Mouse (Mus musculus) gastrocnemius, adult 8-10 months (tissue): Measurements from ENCODE around the gene Uhrf1. TPM values are rescaled to one million over a fixed set of nuclear protein-coding genes. Genes with fewer than 3 reads are reported as not detected.

Source experiments
- DNase-seq, 2 experiments: peaks; one replicate each; pipeline ENCODE4 v3.0.0; 2022; ENCODE audit warnings: low spot score in 2 of 2
- total RNA-seq, 4 experiments: library from RNA; stranded (reverse); gene quantifications; 2 replicates each; pipeline ENCODE4 v1.2.4; 2022

The Uhrf1 gene
- total RNA-seq, 4 experiments from 2014 or later, result 0.18 to 0.67 (median 0.44) TPM

DNA sequence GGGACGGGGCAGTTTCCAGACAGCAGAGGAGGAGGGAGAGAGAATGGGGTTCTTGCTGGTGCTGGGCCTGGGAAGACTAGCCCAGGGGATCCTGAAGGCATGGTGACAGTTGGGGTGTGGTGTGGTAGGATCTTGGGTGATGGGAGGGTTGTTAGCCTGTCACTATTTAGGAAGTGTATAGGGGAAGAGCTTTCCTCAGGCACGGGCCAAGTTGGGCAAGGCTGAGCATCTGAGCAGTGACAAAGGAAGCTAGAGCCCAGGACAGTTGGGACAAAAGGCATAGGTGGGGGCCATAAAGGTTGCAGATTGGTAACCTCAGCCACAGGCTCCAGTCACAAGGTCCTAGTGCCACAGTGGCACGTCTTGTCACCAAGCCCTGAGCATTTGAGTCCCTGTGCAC, 40.3 kb downstream of the Uhrf1 start:
- DNase-seq, result no peak

DNA sequence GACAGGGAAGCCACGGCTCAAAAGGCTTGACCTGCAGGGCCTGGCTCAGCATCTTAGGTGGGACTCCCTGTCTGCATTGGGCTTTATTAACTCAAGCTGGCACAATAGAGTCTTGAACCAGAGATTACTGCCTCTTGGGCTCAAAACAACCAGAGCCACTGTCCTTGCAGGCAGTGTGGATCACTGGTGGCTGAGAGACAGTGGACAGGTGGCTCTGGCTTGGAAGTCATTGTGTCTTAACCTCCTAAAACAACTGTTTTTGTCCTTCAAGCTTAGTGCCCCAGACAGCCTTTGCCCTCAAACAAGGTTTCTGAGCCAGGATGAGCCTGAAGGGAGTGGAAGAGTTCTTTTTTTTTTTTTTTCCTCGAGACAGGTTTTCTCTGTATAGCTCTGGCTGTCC, 42.2 kb downstream of the Uhrf1 start:
- DNase-seq, result no peak

DNA sequence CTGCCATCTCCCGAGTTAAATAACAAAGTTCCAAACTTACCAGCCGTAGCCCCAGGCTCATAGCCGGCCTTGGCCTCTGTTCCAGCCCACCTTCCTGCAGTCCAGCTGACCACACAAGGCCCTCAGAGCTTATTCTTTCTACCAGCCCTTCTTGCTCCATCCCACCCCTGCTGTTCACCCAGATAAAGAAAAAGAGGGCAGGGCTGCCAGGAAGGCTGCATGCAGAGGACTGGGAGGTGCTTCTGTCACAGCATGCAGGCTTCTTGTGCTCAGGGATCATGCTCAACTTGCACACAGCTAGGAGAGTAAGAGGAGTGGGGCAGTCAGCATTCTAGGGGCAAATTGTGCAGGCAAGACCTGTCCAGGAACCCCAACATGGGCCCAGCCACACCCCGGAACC, 45.0 kb downstream of the Uhrf1 start:
- no peak for DNase-seq

DNA sequence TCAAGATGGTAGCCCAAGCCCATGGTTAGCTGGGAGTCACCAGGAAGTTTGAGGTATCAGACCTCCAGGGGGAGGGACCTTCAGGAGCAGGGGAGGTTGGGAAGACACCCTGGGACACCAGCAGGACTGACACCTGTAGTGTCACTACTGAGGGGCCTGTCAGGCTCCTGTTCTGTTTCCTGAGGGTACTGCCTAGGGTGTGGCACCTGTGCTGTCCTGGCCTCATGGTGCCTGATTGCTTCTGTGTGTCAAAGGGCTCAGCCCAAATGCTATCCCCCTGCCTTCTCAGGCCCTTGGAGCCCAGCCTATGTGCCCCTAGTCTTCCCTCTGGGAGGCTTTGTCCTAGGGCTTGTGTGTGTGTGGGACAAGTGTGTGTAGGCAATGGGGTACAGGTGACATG, 45.5 kb downstream of the Uhrf1 start:
- no peak for DNase-seq

DNA sequence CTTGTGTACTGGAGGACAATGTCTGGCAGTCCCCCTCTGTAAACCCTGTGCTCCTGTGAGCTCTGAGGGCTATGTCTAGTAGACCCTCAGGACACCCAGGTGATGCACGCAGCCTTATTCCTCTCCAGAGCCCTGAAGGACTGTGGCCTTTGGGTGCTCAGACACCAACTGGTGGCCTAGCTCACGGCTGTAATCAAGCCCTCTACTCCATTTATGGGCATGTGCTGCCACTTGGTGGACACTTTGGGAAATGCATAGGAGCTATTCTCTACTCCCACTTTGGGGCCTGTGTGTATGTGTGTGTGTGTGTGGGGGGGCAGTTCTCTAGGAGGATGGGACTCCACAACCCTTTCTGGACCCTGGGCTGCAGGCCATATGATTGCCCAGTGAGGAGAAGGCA, 47.6 kb downstream of the Uhrf1 start:
- peak; percentile 64 to 65 for DNase-seq

DNA sequence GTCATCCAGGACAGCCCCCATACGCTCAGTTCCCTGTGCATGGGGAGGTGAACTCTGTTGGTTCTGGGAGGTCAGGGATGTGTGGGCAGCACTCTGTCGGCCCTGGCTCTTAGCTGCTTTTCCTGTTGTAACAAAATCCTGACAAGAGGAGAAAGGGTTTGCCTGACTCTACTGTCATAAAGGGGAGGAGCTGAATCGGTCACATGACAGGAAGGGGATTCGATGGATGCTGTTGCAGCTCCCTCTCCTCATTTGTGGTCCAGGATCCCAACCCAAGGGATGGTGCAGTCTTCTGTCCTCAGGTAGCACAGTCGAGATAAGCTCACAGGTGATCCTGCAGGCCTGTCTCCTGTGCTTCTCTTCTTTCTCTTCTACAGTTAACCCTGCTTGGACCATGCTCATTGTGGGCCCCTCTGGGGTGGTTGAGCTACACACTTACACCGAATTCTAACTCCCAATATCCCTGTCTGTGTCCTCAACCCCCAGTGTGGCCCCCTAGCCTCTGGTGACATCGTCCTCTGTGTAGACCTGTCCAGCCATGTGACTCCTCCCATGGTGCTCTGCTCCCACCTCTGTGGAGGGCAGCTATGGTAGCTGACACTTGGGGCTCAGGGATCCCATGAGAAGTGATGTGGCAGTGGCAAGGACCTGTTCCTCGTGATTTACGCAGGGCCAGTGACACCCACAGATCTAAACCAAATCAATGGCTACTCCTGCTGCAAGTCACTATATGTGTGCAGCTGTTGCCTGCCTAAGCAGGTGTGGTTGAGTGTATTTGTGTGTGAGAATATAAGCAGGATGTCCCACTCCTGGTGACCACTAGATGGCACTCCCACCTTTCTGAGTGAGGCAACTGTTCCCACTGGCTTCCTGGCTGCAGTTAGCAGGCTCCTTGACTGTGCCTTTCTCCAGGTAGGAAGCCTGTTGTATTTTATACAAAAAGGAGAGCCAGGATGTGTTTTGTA, 54.1 kb downstream of the Uhrf1 start:
- peak; percentile 41 to 54 for DNase-seq

DNA sequence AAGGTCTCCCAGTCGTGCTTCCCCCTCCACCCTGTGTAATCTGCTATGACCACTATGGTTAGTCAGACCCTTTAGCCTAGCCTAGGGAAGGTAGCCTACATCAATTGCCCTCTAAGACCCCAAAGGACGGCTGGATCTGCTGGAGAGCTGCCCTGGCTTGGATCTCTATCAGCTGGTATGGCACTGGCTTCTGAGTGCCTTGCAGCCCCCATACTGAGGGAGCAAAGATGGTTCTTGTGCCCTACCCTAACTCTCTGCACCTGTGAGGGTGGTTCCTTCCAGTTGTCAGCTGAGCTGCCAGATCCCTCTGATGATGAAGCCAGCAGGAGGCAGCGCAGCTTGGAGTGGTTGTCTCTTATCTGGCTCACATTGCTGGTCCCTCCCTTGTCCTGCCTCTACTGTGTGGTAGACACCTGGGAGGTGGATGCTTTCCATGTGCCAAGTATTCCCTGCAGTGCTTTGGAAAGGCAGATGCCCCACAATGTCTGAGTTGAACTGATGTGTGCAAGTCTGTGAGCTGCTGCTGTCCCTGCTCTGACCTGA, 56.1 kb downstream of the Uhrf1 start:
- DNase-seq, result no peak

DNA sequence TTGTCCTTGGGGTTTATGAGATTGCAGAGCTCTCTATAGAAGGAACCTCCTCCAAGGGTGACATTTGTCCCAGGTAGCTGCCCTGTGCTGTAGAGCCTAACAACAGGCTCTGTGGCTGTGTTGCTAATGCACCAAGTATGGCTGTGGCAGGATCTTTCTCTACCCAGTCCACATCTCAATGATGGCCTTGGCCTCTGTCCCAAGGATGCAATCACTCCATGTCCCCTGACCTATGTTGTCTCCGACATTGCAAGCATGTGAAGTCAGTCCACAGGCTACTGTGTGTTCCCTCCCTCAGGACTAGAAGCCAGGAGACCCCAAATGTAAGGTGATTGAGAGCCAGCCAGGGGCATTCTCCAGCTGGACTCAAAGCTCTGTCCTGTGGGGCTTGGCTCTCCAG, 56.7 kb downstream of the Uhrf1 start:
- DNase-seq, result no peak

DNA sequence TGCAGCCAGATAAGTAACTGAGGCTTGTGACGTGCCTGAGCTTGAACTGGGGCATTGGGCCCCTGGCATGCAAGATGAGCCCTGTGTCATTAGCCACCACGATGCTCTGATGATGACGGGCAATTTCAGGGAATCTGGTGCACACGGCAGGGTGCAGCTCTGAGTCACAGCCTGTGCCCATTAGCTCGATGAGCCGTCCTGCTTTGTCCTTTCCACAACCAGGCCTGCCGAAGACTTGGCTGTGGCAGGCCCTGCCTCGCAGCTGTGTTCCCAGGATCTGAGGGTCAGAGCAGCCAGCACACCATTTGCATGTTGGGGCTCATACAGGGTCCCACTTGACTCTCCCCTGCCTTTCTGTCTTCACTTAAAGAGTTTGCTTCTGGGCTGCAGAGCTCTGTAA, 57.3 kb downstream of the Uhrf1 start:
- no peak for DNase-seq

DNA sequence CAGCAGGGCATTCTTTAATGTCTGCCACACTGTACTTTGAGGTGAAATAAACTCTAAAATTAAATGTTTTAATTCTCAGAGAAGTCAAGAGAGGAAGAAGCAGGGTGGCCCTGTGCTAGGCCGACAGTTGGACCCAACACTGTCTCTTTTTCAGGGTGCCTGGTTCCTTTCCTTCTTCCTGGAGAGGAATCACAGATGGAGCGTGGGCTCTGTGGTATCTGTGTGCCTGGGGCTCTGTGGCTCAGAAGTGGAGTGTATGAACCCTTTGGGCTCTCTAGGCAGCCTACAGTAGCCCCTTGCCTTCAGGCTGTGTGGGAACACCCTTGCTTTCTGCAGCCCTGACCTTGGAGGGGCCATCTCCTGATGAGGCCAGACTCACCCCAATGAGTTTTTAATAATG, 58.4 kb downstream of the Uhrf1 start:
- DNase-seq, result no peak

DNA sequence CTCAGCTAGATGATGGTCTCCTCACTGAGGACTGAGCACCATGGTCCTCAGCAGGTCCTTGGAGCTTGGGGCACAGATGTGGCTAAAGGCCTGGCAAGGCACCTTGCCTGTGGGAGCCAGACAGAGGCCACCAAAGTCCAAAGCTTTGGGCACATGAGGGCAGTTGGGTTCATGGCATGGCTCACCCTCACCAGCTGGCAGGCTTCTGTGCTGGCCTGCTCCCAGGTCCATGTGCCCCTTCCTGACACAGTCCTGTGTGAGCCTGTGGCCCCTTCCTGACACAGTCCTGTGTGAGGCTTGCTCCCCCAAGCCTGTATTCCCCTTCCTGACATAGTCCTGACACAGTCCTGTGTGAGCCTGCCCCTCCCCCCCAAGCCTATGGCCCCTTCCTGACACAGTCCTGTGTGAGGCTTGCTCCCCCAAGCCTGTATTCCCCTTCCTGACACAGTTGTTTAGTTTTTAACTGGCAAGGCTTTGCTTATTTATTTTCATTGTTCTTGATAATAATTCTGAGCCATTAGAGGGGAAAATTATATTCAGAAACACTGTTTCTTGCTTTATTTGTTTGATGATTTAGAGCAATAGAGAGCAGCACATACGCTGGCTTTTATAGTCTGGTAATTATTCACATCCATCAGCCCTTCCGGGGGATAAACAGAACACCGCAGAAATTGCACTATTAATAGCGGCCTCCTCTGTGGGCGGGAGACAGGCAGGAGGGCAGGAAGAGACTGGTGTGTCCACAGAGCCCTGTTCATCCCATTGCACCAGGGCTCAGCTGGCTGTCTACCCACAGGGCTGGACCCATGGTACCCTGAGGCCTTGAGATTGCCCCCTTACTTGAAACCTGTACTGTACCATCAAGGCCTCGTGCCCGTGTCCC, 62.9 kb downstream of the Uhrf1 start:
- no peak for DNase-seq

DNA sequence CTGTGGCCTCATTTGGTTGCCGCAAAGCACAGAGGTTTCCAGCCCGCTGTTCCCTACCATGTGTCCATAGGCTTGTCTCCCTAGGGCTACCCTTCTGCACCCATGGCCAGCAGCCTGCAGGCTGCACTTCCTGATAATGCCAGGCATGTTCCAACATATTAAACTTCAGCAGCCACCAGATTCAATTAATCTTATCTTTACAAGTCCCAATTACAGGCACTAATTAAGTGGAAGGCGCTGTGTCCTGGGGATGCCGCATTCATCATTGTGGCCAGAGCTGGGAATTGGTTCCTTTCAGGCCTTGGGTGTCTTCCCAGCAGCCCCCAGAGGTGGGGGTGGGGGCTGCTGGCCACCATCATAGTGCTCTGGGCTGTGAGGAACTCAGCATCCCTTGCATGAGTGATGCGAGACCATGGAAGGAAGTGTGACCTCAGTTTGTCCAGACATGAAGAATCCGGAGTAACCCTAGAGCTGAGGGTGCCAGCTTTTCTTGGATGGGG, 65.2 kb downstream of the Uhrf1 start:
- DNase-seq, result no peak

DNA sequence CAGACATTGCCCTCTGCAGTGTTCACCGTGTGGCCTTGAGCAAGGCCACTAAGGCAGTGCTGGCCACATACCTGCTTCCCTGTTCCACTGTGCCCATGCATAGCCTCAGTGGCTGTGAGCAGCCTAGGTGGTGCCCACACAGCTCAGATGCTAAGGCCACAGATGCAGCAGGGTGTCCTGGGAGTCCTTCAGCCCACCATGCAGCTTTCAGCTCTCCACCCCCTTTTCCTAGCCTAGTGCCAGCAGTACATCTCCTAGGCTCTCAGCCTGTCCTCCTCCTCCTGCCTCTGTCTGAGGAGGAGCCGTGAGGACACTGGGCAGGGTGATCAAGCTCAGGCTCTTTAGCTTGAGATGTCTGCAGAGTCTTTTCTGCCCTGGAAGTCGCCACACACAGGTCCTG, 67.0 kb downstream of the Uhrf1 start:
- no peak for DNase-seq

DNA sequence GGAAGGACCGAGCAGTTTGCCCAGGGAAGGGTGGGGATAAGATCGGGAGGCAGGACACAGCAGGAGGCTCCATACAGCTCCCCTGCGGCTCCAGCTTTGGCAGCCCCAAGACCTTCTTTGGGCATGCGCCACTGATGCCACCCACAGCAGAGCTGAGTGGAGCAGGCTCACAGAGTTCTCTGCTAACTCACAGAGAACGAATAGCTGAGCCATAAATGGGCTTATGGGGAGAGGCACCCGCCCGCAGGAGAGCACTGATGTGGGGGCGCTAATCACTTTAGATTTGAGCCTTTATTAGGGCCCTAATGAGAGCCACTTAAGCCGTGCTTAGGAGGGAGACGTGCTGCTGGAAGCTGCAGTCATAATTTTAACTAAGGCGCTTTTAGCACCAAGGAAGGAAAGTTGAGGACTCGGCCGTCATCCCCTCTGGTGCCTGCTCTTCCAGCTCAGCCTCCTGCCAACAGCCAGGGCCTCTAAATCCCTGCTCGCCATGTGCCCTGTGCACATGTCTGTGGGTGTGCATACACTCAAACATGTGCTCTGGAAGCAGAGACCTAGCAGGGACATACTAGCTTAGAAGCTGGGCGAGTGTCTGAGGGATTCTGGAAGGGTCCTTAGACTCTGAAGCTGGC, 68.0 kb downstream of the Uhrf1 start:
- DNase-seq, result no peak

DNA sequence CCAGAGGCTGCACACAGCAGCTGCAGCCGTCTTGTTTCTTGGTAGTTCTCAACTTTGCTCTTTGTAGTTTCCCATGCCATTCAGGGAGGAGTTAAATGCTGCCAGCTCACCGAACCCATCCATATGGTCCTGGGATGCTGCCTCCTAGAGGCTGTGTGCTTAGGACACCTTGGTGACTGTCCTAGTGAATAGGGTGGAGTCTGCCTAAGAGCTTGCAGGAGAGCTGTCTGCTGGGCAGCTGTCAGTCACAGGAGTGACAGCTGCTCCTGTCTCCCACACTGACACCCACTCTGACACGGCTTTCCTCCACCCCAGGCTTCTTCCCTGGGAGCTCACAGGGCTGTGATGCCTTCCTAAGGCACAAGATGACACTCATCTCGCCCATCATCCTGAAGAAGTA, 69.0 kb downstream of the Uhrf1 start:
- no peak for DNase-seq

Other genes starting within 250 kb of the Uhrf1 start
- gene Ubxn6, start 228.3 kb upstream of the Uhrf1 start, total RNA-seq, result 10 to 100 TPM; 66.1 to 85.8 (median 74.4) TPM
- gene Hdgfl2, start 223.7 kb upstream of the Uhrf1 start, total RNA-seq, result 10 to 100 TPM; 23.6 to 26.7 (median 26.0) TPM
- 100 to 1,000 TPM; 133 to 313 (median 179) TPM for gene Plin4, start 193.5 kb upstream of the Uhrf1 start, total RNA-seq
- gene Plin5, start 185.7 kb upstream of the Uhrf1 start, total RNA-seq, result 10 to 100 TPM; 16.5 to 31.3 (median 22.8) TPM
- 10 to 100 TPM; 10.7 to 24.5 (median 13.9) TPM for gene Lrg1, start 181.3 kb upstream of the Uhrf1 start, total RNA-seq
- 1 to 10 TPM; 1.4 to 2.7 (median 1.9) TPM for gene Sema6b, start 163.0 kb upstream of the Uhrf1 start, total RNA-seq
- under 1 TPM; 0.12 to 0.54 (median 0.25) TPM for gene Tnfaip8l1, start 140.8 kb upstream of the Uhrf1 start, total RNA-seq
- 10 to 100 TPM; 14.9 to 16.8 (median 15.3) TPM for gene Mydgf, start 119.4 kb upstream of the Uhrf1 start, total RNA-seq
- gene Dpp9, start 84.4 kb upstream of the Uhrf1 start, total RNA-seq, result 10 to 100 TPM; 37.9 to 45.7 (median 43.0) TPM
- 100 to 1,000 TPM; 180 to 201 (median 196) TPM for gene Fem1a, start 46.5 kb upstream of the Uhrf1 start, total RNA-seq
- gene Ticam1, start 26.5 kb upstream of the Uhrf1 start, total RNA-seq, result 1 to 10 TPM; 1.7 to 2.2 (median 2.0) TPM
- gene Plin3, start 10.4 kb upstream of the Uhrf1 start, total RNA-seq, result 10 to 100 TPM; 22.9 to 44.8 (median 28.7) TPM
- not detected for gene Arrdc5, start 3.0 kb upstream of the Uhrf1 start, total RNA-seq
- gene Kdm4b, start 22.7 kb downstream of the Uhrf1 start, total RNA-seq, result 10 to 100 TPM; 22.2 to 26.4 (median 22.8) TPM
- gene Ptprs, start 173.2 kb downstream of the Uhrf1 start, total RNA-seq, result 10 to 100 TPM; 25.5 to 38.3 (median 30.6) TPM
- gene Znrf4, start 209.1 kb downstream of the Uhrf1 start, total RNA-seq, result not detected